Mouse (Mus musculus): Measurements from ENCODE around the gene Zfpm1. TPM values are rescaled to one million over a fixed set of nuclear protein-coding genes. Genes with fewer than 3 reads are reported as not detected.

Gene Zfpm1
- polyA plus RNA-seq, 1 experiment from 2014 or later = 2.9 TPM

DNA sequence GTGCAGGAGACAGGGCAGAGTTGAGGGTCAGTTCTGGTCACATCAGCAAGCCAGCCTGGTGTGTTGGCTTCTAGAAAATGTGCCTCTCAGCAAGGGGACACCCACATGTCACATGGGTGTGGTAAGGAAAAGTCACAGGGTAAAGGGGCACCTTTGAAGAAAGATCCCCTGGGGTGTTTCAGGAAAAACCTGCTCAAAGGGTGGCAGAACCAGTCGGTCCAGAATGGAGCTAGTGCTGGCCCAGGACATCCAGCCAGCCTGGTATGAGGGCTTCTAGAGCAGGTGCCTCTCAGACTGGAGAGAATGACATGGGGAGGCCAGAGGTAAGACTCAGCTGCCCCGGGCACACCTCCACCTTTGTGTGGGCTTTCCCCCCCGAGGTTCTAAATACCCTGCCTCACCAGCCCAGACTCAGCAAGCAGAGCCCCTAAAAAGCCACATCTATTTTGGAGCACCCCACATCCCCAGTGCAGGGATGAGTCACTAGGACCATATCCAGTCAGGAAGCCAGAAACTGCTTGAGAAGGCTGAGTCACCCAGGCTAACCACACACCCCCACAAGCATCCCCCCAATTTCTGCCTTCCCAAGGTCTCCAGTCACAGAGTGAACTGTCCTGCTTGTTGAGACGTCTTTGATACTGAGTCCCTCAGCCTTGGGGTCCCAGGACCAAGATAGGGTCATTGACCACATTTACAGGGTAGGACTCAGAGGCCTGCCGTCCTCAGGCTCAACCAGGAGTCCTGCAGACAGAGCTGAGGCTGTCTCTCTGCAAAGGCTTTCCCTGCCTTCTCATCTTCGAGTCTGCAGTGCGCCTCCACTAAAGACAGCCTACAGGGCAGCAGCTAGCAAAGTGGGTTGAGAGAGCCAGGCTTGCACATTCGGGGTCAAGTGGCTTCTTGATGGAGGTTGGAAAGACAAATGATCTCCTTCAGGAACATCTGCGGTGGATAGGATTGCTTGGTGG lies 74.0 kb downstream of the Zfpm1 start:
- ATAC-seq (ENCODE audit: insufficient read depth) = no peak

DNA sequence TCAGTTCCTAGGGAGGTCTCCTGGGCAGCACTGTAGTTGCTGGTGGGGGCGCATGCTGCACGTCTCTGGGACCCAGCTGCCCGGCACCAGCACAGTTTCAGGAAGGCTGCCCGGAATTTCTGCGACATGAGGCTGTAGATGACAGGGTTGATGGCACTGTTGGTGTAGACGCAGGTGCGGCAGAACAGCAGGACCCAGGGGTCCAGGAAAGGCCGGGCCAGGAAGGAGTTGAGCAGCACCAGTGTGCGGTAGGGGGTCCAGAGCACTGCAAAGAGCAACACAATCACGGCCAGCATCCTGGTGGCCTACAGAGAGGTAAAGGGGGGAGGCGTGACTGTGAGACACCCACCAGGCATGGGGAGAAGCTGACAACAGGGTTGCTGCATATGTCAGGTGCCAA lies 75.3 kb downstream of the Zfpm1 start:
- no peak for TF ChIP-seq CTCF (IDR thresholded peaks at IDR 0.05; ENCODE audit: low read depth)
- WGBS = 52% methylated on average over 11 of the region's 11 CpGs
- 0 out of 2 replicates have a peak, but pooled peaks cover 3% of the 10 kb centered on the region for H3K27me3 ChIP-seq (ENCODE audit: insufficient read depth, low read length)
- no peak overlapping the region for H3K4me3 ChIP-seq (ENCODE audit: low read depth, low read length)
- ATAC-seq (ENCODE audit: insufficient read depth) = no peak
- no peak for DNase-seq
- H3K4me1 ChIP-seq (ENCODE audit: insufficient read depth) = no peaks in the 10 kb centered on the region
- no peaks in the 10 kb centered on the region for H3K9me3 ChIP-seq (ENCODE audit: low read depth, low read length)
- H3K36me3 ChIP-seq (ENCODE audit: insufficient read depth) = no peaks in the 10 kb centered on the region
- H3K4me2 ChIP-seq = no peak overlapping the region
- no peak overlapping the region for H3K9ac ChIP-seq
- no peak overlapping the region for H3K27ac ChIP-seq (ENCODE audit: low read depth)

More for the DNA sequence above, 74.0 kb downstream of the Zfpm1 start:
- TF ChIP-seq CTCF (IDR thresholded peaks at IDR 0.05; ENCODE audit: low read depth) = no peak
- no peak for DNase-seq
- Histone ChIP-seq H3K36me3 (ENCODE audit: insufficient read depth) (no peaks in the 10 kb centered on the region), H3K9ac (no peak overlapping the region), H3K4me2 (no peak overlapping the region), H3K9me3 (ENCODE audit: low read depth, low read length) (no peaks in the 10 kb centered on the region), H3K4me3 (ENCODE audit: low read depth, low read length) (no peak overlapping the region), H3K27ac (ENCODE audit: low read depth) (no peak overlapping the region), H3K27me3 (ENCODE audit: insufficient read depth, low read length) (0 out of 2 replicates have a peak, but pooled peaks cover 3% of the 10 kb centered on the region), H3K4me1 (ENCODE audit: insufficient read depth) (no peaks in the 10 kb centered on the region)
- WGBS = 47% methylated on average over 9 of the region's 9 CpGs

DNA sequence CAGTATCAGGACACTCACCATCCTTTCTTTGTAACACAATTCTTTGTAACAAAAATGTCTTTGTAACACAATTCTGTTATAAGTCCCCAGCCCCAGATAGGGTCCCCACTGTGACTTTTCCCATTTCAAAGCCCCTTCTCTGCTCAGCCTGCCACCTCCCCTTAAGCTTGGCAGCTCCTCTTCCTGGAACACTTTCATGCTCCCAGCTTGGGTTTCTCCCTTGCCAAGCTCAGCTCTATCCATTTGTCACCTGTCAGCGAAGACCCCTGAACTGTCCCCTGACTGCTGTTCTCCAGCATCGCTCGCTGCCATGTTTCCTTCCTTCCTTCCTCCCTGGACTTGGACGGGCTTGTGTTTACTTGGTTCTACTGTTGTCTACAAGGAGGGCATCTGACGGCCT lies 75.7 kb downstream of the Zfpm1 start:
- Histone ChIP-seq H3K27ac (ENCODE audit: low read depth) (no peak overlapping the region), H3K9ac (no peak overlapping the region), H3K36me3 (ENCODE audit: insufficient read depth) (no peaks in the 10 kb centered on the region), H3K9me3 (ENCODE audit: low read depth, low read length) (no peaks in the 10 kb centered on the region), H3K4me2 (no peak overlapping the region), H3K4me3 (ENCODE audit: low read depth, low read length) (no peak overlapping the region), H3K27me3 (ENCODE audit: insufficient read depth, low read length) (0 out of 2 replicates have a peak, but pooled peaks cover 3% of the 10 kb centered on the region), H3K4me1 (ENCODE audit: insufficient read depth) (no peaks in the 10 kb centered on the region)
- 65% methylated on average over 5 of the region's 5 CpGs for WGBS
- no peak for TF ChIP-seq CTCF (IDR thresholded peaks at IDR 0.05; ENCODE audit: low read depth)
- no peak for ATAC-seq (ENCODE audit: insufficient read depth)
- no peak for DNase-seq

DNA sequence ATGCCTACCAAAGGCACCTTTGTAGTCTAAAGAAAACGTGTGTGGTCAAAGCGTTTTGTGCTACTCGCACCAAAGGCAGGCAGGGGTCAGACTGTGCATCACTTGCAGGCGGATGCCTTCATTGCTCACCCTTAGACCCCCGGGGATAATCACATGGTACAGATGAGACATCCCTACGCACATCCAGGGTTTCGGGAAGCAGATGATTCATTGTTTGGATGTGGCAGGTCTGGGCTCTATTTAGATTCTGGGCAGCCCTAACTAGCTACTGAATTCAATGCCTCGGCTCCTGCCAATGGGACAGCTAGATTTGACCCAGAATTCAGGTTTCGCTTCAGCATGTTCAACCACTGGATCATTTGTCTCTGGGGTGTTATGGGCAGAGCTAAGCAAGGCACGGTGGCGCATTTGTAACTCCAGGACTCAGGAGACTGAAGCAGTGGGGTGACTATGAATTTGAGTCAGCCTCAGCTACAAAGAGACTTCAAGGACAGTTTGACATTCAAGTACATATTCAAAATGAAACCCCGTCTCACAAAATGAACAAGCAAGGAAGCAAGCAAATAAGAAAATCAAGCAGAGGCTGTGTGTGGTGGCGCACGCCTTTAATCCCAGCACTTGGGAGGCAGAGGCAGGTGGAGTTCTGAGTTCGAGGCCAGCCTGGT lies 77.3 kb downstream of the Zfpm1 start:
- 65% methylated on average over 15 of the region's 15 CpGs for WGBS
- no peaks in the 10 kb centered on the region for H3K9me3 ChIP-seq (ENCODE audit: low read depth, low read length)
- H3K4me2 ChIP-seq = no peak overlapping the region
- ATAC-seq (ENCODE audit: insufficient read depth) = no peak
- no peaks in the 10 kb centered on the region for H3K36me3 ChIP-seq (ENCODE audit: insufficient read depth)
- H3K27ac ChIP-seq (ENCODE audit: low read depth) = no peak overlapping the region
- H3K4me3 ChIP-seq (ENCODE audit: low read depth, low read length) = no peak overlapping the region
- 0 out of 2 replicates have a peak, but pooled peaks cover 3% of the 10 kb centered on the region for H3K27me3 ChIP-seq (ENCODE audit: insufficient read depth, low read length)
- no peak for DNase-seq
- no peak for TF ChIP-seq CTCF (IDR thresholded peaks at IDR 0.05; ENCODE audit: low read depth)
- H3K4me1 ChIP-seq (ENCODE audit: insufficient read depth) = no peaks in the 10 kb centered on the region
- H3K9ac ChIP-seq = no peak overlapping the region

DNA sequence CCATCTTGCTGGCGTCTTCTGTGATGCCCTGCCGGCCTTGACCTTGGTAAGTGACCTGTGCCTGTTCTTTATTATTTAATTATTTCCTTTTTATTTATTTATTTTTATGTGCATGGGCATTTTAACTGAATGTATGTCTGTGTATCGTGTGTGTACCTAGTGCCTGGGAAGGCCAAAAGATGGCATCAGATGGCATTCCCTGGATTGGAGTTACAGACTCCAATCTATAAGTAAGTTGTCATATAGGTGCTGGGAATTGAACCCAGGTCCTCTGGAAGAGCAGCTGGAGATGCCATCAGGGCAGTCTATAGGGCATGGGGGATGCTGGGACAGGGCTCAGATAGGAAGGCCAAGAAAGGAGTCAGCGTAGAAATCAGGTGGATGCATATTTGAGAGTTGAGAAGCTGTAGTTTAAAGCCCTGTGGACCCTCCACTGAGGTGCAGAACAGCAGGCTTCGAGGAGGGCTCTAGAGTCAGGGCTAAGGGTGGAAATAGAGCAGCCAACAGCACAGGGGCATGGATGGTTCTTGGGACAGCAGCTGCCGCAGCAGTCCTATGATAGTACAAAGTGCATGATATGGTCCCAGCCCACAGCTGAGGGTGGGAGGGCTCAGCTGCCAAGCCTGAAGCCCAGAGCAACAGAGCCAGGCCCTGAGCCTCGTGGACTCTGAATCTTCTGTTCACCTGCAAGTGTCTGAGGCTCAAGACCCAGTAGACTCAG lies 78.9 kb downstream of the Zfpm1 start, which contains the start of gene Trhr2:
Trhr2 (minus strand) TSS at position 51 of the 721 bp plus-strand sequence.
- Histone ChIP-seq H3K27ac (ENCODE audit: low read depth) (no peak within 1 kb of the TSS), H3K4me1 (ENCODE audit: insufficient read depth) (no peaks in the 10 kb centered on the region), H3K4me3 (ENCODE audit: low read depth, low read length) (no peak within 1 kb of the TSS), H3K4me2 (no peak within 1 kb of the TSS), H3K36me3 (ENCODE audit: insufficient read depth) (no peaks in the 10 kb centered on the region), H3K9me3 (ENCODE audit: low read depth, low read length) (no peaks in the 10 kb centered on the region), H3K9ac (no peak within 1 kb of the TSS), H3K27me3 (ENCODE audit: insufficient read depth, low read length) (0 out of 2 replicates have a peak, but pooled peaks cover 3% of the 10 kb centered on the region)
- 70% methylated on average over 7 of the region's 7 CpGs for WGBS
- DNase-seq = no peak
- TF ChIP-seq CTCF (IDR thresholded peaks at IDR 0.05; ENCODE audit: low read depth) = no peak
- ATAC-seq (ENCODE audit: insufficient read depth) = no peak

DNA sequence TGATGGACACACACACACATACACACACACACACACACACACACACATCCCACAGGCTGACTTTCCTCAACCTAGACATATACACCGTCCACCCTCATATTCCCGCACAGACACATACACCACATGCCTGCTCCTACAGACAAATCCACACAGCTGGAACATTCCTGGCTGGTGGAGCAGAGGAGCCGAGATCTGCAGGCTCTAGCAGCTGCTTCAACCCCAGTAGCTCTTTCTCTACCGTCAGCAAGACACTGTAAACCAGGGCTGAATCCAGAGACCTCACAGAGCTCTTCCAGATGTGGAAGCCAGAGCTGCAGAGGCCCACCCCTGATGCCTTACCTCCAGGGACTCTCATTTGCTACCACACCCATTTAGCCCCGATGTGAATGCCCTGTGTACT lies 80.3 kb downstream of the Zfpm1 start:
- no peaks in the 10 kb centered on the region for H3K4me1 ChIP-seq (ENCODE audit: insufficient read depth)
- H3K9me3 ChIP-seq (ENCODE audit: low read depth, low read length) = no peaks in the 10 kb centered on the region
- H3K4me2 ChIP-seq = no peak overlapping the region
- no peak overlapping the region for H3K4me3 ChIP-seq (ENCODE audit: low read depth, low read length)
- H3K9ac ChIP-seq = no peak overlapping the region
- no peak for TF ChIP-seq CTCF (IDR thresholded peaks at IDR 0.05; ENCODE audit: low read depth)
- H3K36me3 ChIP-seq (ENCODE audit: insufficient read depth) = no peaks in the 10 kb centered on the region
- no peak for ATAC-seq (ENCODE audit: insufficient read depth)
- WGBS = 28% methylated on average over 5 of the region's 5 CpGs
- H3K27ac ChIP-seq (ENCODE audit: low read depth) = no peak overlapping the region
- DNase-seq = no peak
- H3K27me3 ChIP-seq (ENCODE audit: insufficient read depth, low read length) = no peaks in the 10 kb centered on the region

All from lung, embryonic 14.5 days (tissue).